8 mouse cellular contexts compared by ENCODE assay signal in genomic region chr17:25114908-25115645, GRCm38 (mm10). TPM values are rescaled to one million over a fixed set of nuclear protein-coding genes. Genes with fewer than 3 reads are reported as not detected.
DNase-seq lines count a peak whose midpoint lies in the region; ATAC-seq lines count a peak whose summit lies in the region.

No protein-coding gene starts in this region.

- intact Hi-C loops in gastrocnemius, postnatal 14 days (cut with DNase I; ENCODE audit: low total_unique reads) = no loop called here

- WGBS in embryonic facial prominence, embryonic 13.5 days = 8% methylated on average over 23 of the region's 23 CpGs
- 14% methylated on average over 23 of the region's 23 CpGs for WGBS in hindbrain, embryonic 16.5 days

- H3K4me2 ChIP-seq in embryonic facial prominence, embryonic 13.5 days = peak overlapping the region; percentile 93
- H3K4me2 ChIP-seq in hindbrain, embryonic 16.5 days (ENCODE audit: low read length) = peak overlapping the region; percentile 97

- H3K9ac ChIP-seq in embryonic facial prominence, embryonic 13.5 days = peak overlapping the region; percentile 82
- peak overlapping the region; percentile 78 for H3K9ac ChIP-seq in hindbrain, embryonic 16.5 days (ENCODE audit: low read depth, low read length)

- ATAC-seq in embryonic facial prominence, embryonic 13.5 days (ENCODE audit: insufficient number of reproducible peaks, insufficient read depth, low FRiP score, low TSS enrichment, low read depth) = no peak; the same call in none of the 2 replicates
- peak; percentile 51; the same call in 1 of the 2 replicates for ATAC-seq in hindbrain, embryonic 16.5 days
- ATAC-seq in megakaryocyte progenitor cell, adult 5-6 weeks (replicated peaks; ENCODE audit: poor library complexity) = peak; percentile 58

- peak; percentile 14 for DNase-seq in gastrocnemius, postnatal 14 days
- DNase-seq in gastrocnemius, adult 18-20 months (ENCODE audit: low spot score) = no peak
- DNase-seq in CD4-positive, CD25-positive, alpha-beta regulatory T cell, adult 2 months (ENCODE audit: low read depth, low spot score) = peak; percentile 68
- DNase-seq in layer of hippocampus, postnatal 25 days (ENCODE audit: extremely low spot score in 1 of 2, low spot score in 1 of 2) = no peak
- no peak for DNase-seq in layer of hippocampus, postnatal 36 days

- peaks cover 11% of the 10 kb centered on the region for H3K4me1 ChIP-seq in embryonic facial prominence, embryonic 13.5 days
- H3K4me1 ChIP-seq in hindbrain, embryonic 16.5 days (ENCODE audit: control insufficient read depth, insufficient read depth, low read depth, low read length) = peaks cover 12% of the 10 kb centered on the region

- peaks cover 40% of the 10 kb centered on the region for H3K36me3 ChIP-seq in embryonic facial prominence, embryonic 13.5 days
- H3K36me3 ChIP-seq in hindbrain, embryonic 16.5 days (ENCODE audit: control insufficient read depth, insufficient read depth, low read length) = 0 out of 2 replicates have a peak, but pooled peaks cover 8% of the 10 kb centered on the region

- H3K27ac ChIP-seq in embryonic facial prominence, embryonic 13.5 days = peak overlapping the region; percentile 92
- peak overlapping the region; percentile 91 for H3K27ac ChIP-seq in hindbrain, embryonic 16.5 days (ENCODE audit: low read depth, low read length)

- H3K9me3 ChIP-seq in embryonic facial prominence, embryonic 13.5 days = no peaks in the 10 kb centered on the region
- no peaks in the 10 kb centered on the region for H3K9me3 ChIP-seq in hindbrain, embryonic 16.5 days (ENCODE audit: control insufficient read depth, low read length)

- H3K4me3 ChIP-seq in embryonic facial prominence, embryonic 13.5 days = peak overlapping the region; percentile 71
- H3K4me3 ChIP-seq in hindbrain, embryonic 16.5 days (ENCODE audit: low read length) = peak overlapping the region; percentile 69

- no peaks in the 10 kb centered on the region for H3K27me3 ChIP-seq in embryonic facial prominence, embryonic 13.5 days
- no peaks in the 10 kb centered on the region for H3K27me3 ChIP-seq in hindbrain, embryonic 16.5 days (replicated peaks; ENCODE audit: control insufficient read depth, insufficient read depth, low read length)

RNA-seq across cellular contexts. Expression of gene Telo2, which starts 0.7 kb away (rescaled TPM):
- 1 to 10 TPM; 9.2 to 9.3 TPM for total RNA-seq in gastrocnemius, postnatal 14 days (2021)
- total RNA-seq in gastrocnemius, adult 18-20 months (2021) = 1 to 10 TPM; 4.0 to 6.0 TPM
- 48.1 and 53.5 TPM in 2 replicates for polyA plus RNA-seq in embryonic facial prominence, embryonic 13.5 days (2015; fragmentation: Nextera tagmentation; extraction: Ambion mirVana)
- polyA plus RNA-seq in hindbrain, embryonic 16.5 days (2015; fragmentation: Nextera tagmentation; extraction: Ambion mirVana) = 54.6 and 60.8 TPM in 2 replicates
- total RNA-seq in megakaryocyte progenitor cell, adult 5-6 weeks (2015) = 15.5 and 31.2 TPM in 2 replicates
- total RNA-seq in megakaryocyte progenitor cell, adult 5-6 weeks (2017) = 28.8 and 35.5 TPM in 2 replicates
- total RNA-seq in layer of hippocampus, postnatal 25 days (2021) = 10 to 100 TPM; 29.3 to 43.2 TPM
- total RNA-seq in layer of hippocampus, postnatal 36 days (2021) = 10 to 100 TPM; 36.6 to 37.8 TPM

RNA-seq across cellular contexts. Expression of gene Ptx4, which starts 5.5 kb away (rescaled TPM):
- total RNA-seq in gastrocnemius, postnatal 14 days (2021) = 1 to 10 TPM; 8.4 to 9.6 TPM
- 1 to 10 TPM; 1.1 to 1.5 TPM for total RNA-seq in gastrocnemius, adult 18-20 months (2021)
- 0.83 and 1.2 TPM in 2 replicates for polyA plus RNA-seq in embryonic facial prominence, embryonic 13.5 days (2015; fragmentation: Nextera tagmentation; extraction: Ambion mirVana)
- polyA plus RNA-seq in hindbrain, embryonic 16.5 days (2015; fragmentation: Nextera tagmentation; extraction: Ambion mirVana) = 0.49 TPM in 1 of 2 replicates, not detected in the other
- not detected in 2 replicates for total RNA-seq in megakaryocyte progenitor cell, adult 5-6 weeks (2015)
- not detected in 2 replicates for total RNA-seq in megakaryocyte progenitor cell, adult 5-6 weeks (2017)
- 1 to 10 TPM; 2.5 to 2.9 TPM for total RNA-seq in layer of hippocampus, postnatal 25 days (2021)
- total RNA-seq in layer of hippocampus, postnatal 36 days (2021) = 1 to 10 TPM; 2.3 to 2.5 TPM

RNA-seq across cellular contexts. Expression of gene Clcn7, which starts 18.1 kb away (rescaled TPM):
- total RNA-seq in gastrocnemius, postnatal 14 days (2021) = 10 to 100 TPM; 14.3 to 15.5 TPM
- total RNA-seq in gastrocnemius, adult 18-20 months (2021) = 10 to 100 TPM; 15.0 to 16.0 TPM
- polyA plus RNA-seq in embryonic facial prominence, embryonic 13.5 days (2015; fragmentation: Nextera tagmentation; extraction: Ambion mirVana) = 26.0 and 27.8 TPM in 2 replicates
- 28.9 and 34.3 TPM in 2 replicates for polyA plus RNA-seq in hindbrain, embryonic 16.5 days (2015; fragmentation: Nextera tagmentation; extraction: Ambion mirVana)
- total RNA-seq in megakaryocyte progenitor cell, adult 5-6 weeks (2015) = 7.3 and 7.8 TPM in 2 replicates
- 8.1 and 9.6 TPM in 2 replicates for total RNA-seq in megakaryocyte progenitor cell, adult 5-6 weeks (2017)
- 10 to 100 TPM; 49.6 to 54.2 TPM for total RNA-seq in layer of hippocampus, postnatal 25 days (2021)
- total RNA-seq in layer of hippocampus, postnatal 36 days (2021) = 10 to 100 TPM; 52.3 to 53.0 TPM

RNA-seq across cellular contexts. Expression of gene Tmem204, which starts 31.7 kb away (rescaled TPM):
- total RNA-seq in gastrocnemius, postnatal 14 days (2021) = 10 to 100 TPM; 13.9 to 16.3 TPM
- total RNA-seq in gastrocnemius, adult 18-20 months (2021) = 10 to 100 TPM; 10.8 to 18.8 TPM
- polyA plus RNA-seq in embryonic facial prominence, embryonic 13.5 days (2015; fragmentation: Nextera tagmentation; extraction: Ambion mirVana) = 15.2 and 18.4 TPM in 2 replicates
- polyA plus RNA-seq in hindbrain, embryonic 16.5 days (2015; fragmentation: Nextera tagmentation; extraction: Ambion mirVana) = 13.8 and 14.1 TPM in 2 replicates
- not detected in 2 replicates for total RNA-seq in megakaryocyte progenitor cell, adult 5-6 weeks (2015)
- not detected in 2 replicates for total RNA-seq in megakaryocyte progenitor cell, adult 5-6 weeks (2017)
- total RNA-seq in layer of hippocampus, postnatal 25 days (2021) = 1 to 10 TPM; 8.0 to 8.4 TPM
- total RNA-seq in layer of hippocampus, postnatal 36 days (2021) = 1 to 10 TPM; 7.7 to 8.2 TPM

RNA-seq across cellular contexts. Expression of gene Ccdc154, which starts 47.2 kb away (rescaled TPM):
- total RNA-seq in gastrocnemius, postnatal 14 days (2021) = not detected
- not detected for total RNA-seq in gastrocnemius, adult 18-20 months (2021)
- polyA plus RNA-seq in embryonic facial prominence, embryonic 13.5 days (2015; fragmentation: Nextera tagmentation; extraction: Ambion mirVana) = not detected in 2 replicates
- not detected in 2 replicates for polyA plus RNA-seq in hindbrain, embryonic 16.5 days (2015; fragmentation: Nextera tagmentation; extraction: Ambion mirVana)
- total RNA-seq in megakaryocyte progenitor cell, adult 5-6 weeks (2015) = not detected in 2 replicates
- 0.14 TPM in 1 of 2 replicates, not detected in the other for total RNA-seq in megakaryocyte progenitor cell, adult 5-6 weeks (2017)
- not detected for total RNA-seq in layer of hippocampus, postnatal 25 days (2021)
- total RNA-seq in layer of hippocampus, postnatal 36 days (2021) = under 1 TPM; 0.15 TPM

Comparison
In these comparisons a context has a peak if more than half of its experiments do, and no peak if none do; other contexts are left out.
1. DNase-seq: peak in gastrocnemius, postnatal 14 days (single experiment) and CD4-positive, CD25-positive, alpha-beta regulatory T cell, adult 2 months (single experiment); none in gastrocnemius, adult 18-20 months (single experiment), layer of hippocampus, postnatal 25 days (0 of 2) and layer of hippocampus, postnatal 36 days (0 of 2).